Mouse (Mus musculus): ENCODE measurements at regions not wholly inside any gene's neighbourhood (a gene's known extent, or its start where the extent isn't known, plus 50 kb on each side); places are given as distances from the start of the nearest gene placed in this dataset.
A peak's percentile ranks its signal among the peaks of the same experiment; 100 is the strongest.

DNA sequence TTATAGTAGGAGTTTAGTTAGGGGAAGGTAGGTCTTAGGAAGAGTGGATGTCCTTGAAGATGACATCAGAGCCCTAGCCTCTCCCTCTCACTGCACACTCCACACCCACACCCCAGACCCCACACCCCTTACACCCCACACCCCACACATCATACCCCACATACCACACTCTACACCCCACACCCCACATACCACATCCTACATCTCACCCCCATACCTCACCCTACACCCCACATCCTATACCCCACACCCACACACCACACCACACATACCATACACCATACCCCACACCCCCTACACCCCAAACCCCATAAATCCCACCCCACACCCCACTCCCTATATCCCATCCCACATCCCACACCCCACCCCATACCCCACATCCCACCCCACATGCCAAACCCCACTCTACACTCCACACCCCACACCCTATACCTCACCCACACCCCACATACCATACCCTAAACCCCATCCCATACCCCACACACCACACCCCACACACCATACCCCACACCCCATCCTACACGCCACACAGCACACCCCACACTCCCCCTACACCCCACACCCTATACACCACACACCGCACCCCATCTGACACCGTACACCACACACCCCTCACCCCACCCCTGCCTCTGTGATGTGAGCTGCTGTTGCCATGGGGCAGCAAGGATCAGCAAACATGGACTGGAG is 323.7 kb upstream of the G2e3 start:
- DNase-seq (ENCODE audit: extremely low spot score, low spot score): no peak

DNA sequence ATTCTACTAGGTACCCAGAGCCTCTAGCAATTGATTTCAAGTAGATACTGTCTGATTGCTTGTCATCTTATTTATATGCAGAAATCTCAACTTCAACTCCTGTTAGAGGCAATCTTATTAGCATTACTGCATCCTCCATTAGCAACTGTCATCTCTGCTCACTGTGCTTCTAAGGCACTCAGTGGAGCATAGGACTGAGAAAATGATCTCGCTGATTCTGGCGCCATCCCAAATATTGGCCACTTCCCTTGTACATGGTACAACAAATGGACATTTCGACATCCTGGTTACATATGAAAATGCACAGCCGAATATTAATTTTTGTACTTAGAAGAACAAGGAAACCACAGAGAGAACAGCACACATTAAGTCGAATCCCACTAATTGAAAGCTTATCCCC is 329.7 kb upstream of the G2e3 start:
- DNase-seq (ENCODE audit: extremely low spot score, low spot score): no peak

DNA sequence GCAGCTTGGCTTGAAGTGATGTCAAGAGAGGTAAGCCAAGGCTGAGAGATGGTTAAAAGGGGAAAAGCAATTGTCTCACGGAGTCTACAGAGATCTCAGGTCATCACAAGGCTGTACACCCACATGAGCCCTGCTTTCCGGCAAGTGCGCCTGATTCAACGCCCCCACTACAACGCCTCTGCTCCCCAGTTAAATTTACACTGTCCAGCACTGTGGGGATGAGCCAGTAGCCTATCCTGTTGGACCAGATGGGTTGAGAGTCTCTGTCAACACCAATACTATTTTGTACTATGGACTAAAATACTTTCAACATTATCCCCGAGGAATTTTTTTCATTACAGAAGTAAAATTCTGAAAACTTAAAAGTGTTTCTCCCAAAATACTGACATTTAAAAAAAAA is 331.8 kb upstream of the G2e3 start:
- no peak for DNase-seq (ENCODE audit: extremely low spot score, low spot score)

DNA sequence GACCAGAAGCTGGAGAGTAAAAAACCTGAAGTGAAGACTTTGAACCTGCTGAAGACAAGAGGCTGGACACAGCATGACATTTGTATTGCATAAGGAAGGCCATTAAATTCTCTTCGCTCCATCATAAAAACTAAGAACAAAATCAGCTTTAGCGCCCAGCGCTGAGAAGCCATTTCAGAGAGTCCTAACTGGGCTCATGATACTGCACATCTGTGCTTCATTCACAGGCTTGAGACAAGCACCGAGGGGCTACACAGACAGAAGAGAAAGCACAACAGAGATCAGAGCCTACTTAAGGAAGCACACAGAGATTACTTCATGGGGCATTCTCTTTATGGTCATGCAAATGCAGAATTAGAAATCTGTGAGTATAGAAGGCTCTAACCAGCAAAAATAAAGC is 338.2 kb upstream of the G2e3 start:
- DNase-seq (ENCODE audit: extremely low spot score, low spot score): no peak

DNA sequence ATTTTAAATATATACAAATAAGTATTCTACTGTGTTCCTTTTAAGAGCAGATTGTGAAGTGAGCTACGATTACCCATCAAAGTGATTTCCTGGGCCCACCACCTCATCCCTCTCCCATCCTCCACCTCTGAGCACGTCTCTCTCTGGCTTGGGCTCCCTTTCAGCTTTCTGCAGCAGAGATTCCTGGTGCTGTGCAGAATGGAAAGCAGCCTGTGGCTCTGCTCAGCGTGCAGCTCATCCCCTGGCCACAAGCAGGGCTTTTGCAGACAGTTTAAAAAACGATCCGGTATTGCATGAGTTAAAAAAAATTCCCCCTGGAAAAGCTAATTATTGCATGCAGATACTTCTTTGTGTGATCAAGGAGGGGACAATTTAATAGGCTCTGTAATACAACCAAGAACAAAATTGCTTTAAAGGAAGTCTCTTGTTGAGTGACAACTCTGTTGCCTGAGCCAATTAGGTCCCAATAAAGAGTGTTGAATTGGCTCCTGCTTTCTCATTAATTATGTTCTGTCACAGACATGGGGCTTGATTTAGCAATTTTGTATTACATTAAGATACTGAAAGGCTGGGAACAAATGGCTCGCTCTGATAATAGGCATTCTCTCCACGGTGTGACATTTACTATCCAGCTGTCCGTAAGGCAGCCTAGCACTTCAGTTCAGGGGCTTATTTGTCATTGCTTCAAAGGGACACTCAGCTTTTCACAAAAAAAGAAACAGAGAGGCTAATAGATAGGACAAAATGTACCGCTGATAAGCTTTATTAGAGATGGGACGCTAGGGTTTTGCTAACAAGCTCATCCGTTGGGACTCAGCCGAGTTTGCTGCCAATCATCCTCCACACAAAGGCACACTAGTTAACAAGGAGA is 345.9 kb upstream of the G2e3 start:
- peak; percentile 19 for DNase-seq (ENCODE audit: extremely low spot score, low spot score)

DNA sequence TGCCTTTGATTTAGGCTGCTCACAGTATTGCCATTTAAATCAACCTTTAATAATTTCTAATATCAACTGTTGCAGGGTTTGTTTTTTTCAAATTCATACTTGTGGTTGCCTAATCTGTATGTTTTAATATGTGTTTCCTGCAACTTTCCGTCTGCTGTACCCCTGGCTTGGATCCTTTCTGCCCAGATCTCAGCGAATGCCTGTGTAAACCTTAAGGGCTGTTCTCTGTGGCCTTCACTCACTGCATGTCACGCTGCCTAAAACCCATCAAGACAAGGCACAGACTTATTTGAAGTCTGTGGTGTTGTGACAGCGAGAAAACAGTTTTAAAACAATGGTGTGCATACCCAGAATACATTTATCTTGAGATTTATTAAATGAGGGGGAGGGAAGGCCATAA is 346.8 kb upstream of the G2e3 start:
- no peak for DNase-seq (ENCODE audit: extremely low spot score, low spot score)

DNA sequence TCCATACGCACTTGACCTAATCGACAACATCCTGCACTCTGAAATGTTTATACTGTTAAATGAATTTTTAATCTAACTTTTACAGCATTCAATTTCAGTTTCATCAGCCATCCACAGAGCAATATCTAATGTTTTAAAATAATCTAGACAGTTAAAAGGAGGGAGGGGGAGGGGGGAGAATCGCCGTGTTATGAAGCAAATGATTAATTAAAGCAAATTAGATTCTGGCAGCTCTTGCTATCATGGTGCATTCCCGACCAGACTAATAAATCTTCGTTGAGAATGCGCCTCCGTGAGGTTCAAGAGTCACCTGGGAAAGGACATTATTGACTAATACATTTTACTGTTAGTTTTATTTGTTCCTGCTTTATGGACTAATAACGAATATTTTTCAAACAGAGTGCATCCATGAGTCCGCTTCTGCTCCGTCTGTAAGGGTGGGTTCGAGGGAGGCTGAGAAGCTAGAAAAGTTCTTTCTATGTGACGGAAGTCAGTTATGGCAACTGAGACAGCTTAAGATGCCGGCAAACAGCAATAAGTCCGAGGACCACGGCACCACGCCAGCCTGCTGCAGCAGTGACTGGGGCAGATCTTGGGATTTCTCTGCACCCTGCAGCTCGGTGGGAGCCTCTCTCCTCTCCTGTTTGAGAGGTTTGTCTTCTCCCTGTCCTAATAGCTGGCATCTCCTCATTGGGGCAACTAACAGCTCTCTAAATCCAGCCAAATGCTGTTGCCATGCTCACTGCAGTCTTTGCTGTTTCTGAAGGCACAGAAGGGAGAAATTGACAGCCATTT is 347.4 kb upstream of the G2e3 start:
- DNase-seq (ENCODE audit: extremely low spot score, low spot score): peak; percentile 18

DNA sequence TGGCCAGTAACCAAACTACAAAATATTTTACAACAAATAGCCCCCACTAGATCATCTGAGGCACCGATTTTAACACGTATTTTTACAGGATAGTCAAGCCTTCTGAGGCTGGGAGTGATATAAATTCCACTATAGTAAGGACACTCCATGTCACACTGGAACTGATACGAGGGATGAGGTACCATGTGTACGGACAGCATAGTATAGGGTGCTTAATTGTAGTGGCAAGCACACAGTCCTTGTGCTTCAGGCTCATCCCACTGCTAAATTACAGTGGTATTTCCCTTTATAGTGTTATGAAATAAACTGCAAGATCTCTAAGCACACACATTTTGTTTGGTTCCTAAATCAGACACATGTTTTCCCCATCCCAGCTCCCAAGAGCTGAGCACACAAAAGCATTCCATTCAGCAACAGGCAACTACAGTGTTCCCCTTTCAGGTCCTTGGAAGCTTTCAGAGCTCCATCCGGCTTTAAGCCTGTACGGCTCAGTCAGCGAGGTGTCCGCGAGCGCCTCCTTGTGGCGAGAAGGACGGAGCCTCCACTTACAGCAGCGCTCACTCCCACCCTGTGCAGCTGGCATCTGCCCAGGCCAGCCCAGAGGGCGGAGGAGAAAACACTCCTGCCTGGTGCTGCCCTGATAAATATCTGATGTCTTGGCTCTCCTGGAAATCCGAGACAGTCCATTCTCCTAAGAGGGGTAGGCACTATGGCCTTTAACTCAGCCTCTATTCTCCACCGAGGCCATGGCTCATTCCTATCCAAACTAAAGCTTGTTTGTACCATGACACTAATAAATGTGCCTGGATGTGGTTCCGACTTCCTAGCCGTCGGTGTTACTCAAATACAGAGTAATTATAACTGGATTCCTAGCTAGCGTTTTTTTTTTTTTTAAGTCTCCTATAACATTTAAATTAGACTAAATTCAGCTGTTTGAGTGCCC is 348.3 kb upstream of the G2e3 start:
- peak; percentile 86 for DNase-seq (ENCODE audit: extremely low spot score, low spot score)

DNA sequence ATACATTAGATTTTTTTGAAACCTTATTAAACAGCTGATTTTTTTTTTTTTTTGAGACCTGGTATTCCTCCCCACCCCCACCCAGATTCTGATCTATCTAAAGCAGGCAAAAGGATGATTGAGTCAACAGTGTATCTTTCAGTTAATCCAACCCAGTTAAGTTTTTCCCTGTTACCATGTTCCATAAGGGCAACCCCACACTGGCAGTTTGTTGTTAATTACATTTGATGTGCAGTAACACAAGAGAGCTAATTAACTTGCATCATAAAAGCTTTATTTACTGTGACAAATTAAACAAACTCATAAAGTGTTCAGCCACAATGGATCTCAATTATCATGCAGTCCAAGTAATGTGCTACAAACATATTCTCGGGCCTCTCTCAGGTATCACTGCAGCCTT is 346.8 kb upstream of the Prkd1 start:
- DNase-seq (ENCODE audit: extremely low spot score, low spot score): no peak

DNA sequence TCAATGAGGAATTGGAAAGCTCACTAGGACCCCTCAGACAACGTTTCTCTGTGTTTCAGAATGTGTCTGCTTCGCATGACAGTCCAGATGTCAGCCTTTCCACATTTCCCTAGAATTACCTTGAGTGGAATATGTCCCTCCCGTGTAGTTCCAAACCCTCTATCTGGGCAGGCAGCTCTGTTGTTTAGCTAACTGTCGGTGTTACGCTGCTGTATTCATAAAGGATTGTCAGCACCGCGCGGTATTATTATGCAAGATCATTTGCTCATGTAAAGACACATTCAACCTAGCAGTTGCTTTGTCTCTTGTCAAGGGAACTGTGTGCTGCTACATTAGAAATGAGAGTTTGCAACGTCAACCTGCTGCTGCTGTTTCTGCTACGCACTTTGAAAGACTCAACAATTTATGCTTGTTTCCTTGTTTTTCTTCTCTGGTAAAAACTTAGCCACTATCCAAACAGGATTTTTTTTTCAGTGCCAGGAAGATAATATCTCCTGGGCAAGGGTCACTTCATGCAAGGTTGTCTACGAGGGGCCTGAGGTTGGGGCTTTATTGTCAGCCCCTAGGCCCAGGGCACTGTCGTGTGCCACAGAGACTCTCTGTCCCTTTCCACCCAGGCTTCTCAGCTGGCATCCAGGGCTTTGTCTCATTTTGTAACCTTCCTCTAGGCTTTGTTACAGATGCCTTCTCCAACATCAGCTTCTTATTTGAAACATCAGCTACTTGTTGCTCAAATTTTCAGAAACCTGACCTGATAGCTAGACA is 340.8 kb upstream of the Prkd1 start:
- DNase-seq (ENCODE audit: extremely low spot score, low spot score): no peak

DNA sequence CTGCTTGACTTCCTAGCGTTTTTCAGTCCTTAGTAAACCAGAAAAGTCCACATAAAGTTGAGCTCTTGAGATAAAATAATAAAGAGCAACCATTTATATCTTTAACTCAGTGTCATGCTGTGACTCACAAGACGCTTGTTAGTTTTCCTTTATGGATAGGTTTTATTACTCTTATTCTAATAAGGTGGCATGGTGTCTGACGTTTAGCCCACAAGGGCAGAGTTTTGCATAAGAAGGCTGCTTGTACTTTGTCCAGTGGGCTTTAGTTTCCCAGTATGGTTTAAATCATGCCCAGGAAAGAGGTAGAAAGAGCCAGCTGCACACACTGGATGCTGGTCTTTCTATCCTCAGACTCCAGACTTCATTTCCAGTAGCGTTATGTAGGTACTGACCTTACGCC is 332.4 kb upstream of the Prkd1 start:
- no peak for DNase-seq (ENCODE audit: extremely low spot score, low spot score)

DNA sequence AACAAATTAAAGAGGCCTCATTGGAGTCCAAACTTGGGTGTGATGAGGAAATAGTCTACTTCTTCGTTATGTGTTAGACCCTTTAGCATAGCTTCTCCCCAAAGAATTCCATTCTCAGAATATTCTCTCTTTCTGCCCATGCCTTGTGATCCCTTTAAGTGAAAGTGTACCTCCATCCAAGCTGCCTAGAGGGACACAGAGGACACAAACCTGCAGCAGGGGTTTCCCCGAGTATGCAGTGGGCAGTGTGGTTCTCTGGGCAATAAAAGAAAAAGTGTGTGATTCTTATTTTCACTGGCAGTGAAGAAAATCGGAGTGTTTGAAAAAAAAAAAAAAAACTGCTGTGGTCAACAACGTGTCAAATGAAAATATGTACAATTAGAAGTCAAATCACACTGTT is 331.9 kb upstream of the Prkd1 start:
- no peak for DNase-seq (ENCODE audit: extremely low spot score, low spot score)

DNA sequence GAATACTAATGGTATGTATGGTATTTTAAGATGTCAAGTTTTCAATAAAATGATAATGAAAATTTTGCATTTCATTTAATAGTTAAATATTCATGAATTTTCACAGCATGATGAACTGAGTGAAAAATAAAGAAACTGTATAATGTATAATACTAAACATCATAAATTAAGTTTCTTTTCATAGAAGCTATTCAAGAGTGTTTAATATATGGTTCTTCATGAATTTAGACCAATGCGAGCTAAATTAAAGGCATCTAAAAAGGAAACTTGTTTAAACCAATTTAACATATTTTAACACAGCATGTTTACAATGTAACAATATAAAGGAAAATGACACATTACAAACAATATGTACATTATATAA is 321.8 kb upstream of the Prkd1 start:
- no peak for DNase-seq (ENCODE audit: extremely low spot score, low spot score)

DNA sequence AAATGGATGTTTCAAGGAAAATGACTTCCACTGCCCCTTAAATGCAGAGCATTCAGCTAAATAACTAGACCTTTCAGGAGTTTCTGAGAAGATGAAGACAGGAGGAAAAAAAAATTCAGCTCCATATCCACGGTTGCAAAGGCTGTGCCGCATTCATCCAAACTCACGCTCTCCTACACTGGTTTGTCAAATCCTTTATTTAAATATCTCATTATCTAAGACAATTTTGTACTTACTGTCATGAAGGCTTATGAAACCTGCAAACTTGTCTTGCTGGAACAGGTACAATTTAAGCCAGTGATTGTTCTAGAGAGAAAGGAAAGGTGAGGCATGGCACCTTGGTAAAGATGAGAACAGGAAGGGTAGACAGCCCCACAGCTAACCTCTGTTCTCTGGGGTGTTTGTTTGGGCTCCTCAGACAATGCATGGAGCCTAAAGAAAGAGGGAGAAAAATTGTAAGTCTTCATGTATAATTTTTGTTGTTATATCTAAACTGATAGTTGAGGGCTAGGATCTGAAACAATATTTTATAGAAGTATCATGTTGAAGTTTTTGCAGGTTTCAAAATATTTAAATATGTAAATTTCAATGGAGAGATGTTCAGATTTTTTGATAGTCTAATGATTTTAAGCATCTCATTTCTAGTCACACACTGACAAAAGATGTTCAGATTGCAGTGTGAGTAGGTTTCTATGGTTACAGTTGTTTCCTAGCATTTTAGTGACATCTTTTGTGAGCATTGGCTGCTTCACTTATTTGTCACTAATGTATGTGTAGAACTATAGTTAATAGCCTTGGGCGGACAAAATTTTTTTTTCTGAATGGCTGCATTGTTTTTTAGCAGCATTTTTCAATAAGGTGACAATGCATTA is 321.2 kb upstream of the Prkd1 start:
- no peak for DNase-seq (ENCODE audit: extremely low spot score, low spot score)

DNA sequence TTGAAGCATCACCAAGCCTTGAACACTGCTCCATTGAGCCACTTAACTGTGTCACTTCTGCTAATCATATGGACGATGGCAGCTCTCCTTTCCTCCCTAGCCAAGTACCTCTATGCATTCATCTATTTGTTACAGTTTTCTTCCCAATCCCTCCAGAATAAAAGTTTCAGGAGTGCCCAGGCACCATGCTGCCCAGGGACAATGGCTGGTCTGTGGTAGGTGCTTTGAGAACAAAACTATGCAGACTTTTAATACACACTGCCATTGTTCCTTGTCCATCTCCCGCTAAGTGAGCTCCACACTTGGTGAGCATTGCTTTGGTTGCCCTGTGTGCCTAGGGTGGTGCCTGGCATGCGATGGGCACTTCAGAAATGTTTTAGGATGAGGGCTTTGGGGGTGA is 320.5 kb upstream of the Prkd1 start:
- no peak for DNase-seq (ENCODE audit: extremely low spot score, low spot score)

DNA sequence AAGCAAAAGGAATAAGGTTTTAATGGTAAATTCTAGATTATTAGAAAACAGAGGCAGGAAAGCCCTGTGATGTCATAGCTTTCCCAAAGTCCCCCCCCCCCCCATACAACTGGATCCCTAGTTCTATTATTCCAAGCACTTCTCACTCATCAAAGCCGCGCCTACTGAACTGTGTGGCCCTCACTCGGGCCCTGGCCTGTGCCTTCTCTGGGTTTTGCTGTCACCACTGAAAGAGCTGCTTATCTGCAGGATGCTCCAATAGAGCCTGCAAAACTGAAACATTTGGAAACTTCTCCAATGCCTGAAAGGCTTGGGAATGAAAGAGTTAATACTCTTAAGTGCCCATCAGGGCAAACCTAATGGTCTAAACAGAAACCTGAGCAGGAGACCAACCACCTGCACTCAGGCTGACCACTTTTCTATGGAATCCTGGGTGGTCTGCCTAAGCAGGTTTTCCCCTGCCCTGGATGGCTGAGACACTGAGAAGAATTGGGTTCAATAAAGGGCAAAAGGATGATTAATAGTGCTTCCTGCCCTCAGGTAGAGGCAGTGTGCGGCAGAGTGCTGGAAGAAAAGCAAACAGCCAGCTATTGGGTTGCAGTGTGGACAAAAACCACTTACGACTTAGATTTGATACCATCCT is 318.4 kb upstream of the Prkd1 start:
- DNase-seq (ENCODE audit: extremely low spot score, low spot score): peak; percentile 13

DNA sequence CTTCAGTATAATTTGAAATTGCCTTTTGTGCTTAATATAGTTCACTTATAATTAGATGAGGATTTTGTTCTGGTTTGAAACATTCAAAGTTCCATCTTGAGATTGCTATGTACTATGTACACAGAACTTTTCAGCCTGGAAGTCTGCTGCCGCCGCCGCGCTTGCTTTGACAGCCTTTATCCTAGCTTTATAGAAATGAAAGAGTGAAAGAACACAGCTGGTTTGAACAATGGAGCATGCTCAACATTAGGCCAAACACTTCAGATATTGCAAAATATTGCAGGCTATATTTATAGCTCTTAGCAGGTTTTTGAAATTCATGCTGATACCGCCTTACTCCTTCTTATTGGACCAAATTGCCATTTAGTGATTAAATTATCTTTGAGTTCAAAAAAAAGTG is 305.1 kb upstream of the Prkd1 start:
- DNase-seq (ENCODE audit: extremely low spot score, low spot score): no peak

DNA sequence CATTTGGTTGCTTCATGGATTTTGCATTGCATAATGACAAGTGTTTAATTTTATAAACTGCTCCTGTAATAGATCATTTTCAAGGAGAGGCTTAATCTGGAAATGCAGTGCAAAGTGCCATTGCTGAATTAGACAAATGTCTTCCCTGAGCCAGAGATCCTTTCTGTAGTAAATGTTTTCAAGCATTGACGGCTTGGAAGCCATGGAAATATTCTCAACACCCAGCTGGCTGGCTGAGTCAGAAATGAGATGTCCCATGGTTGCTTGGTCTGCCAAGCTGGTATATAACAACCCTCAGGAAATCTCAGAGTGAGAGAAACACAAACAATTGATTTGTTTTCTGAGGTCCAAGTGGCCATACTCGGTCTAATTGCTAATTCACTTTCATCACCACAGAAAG is 298.1 kb upstream of the Prkd1 start:
- DNase-seq (ENCODE audit: extremely low spot score, low spot score): no peak

All from neural tube, embryonic 10.5 days (tissue).